Mouse (Mus musculus): Measurements from ENCODE around the gene Gm10974.

The Gm10974 gene

GRCm38 (mm10) chr7:66359044-66359443 is 6.7 kb upstream of the Gm10974 start:
- DNase-seq (ENCODE audit: low spot score): no peak

GRCm38 (mm10) chr7:66364491-66364890 is 1.2 kb upstream of the Gm10974 start:
- DNase-seq (ENCODE audit: low spot score): no peak

GRCm38 (mm10) chr7:66365411-66365810 is 294 bp upstream of the Gm10974 start:
- DNase-seq (ENCODE audit: low spot score): no peak

- peak; percentile 10 for DNase-seq (ENCODE audit: low spot score)
These were observed 3.6 kb downstream of the Gm10974 start for GRCm38 (mm10) chr7:66369071-66369933.

- peak; percentile 27 for DNase-seq (ENCODE audit: low spot score)
These were observed 4.3 kb downstream of the Gm10974 start for GRCm38 (mm10) chr7:66369934-66370445.

GRCm38 (mm10) chr7:66370970-66371369 is 5.3 kb downstream of the Gm10974 start:
- peak; percentile 24 for DNase-seq (ENCODE audit: low spot score)

- no peak for DNase-seq (ENCODE audit: low spot score)
These were observed 7.7 kb downstream of the Gm10974 start for GRCm38 (mm10) chr7:66373391-66373790.

- no peak for DNase-seq (ENCODE audit: low spot score)
These were observed 10.0 kb downstream of the Gm10974 start for GRCm38 (mm10) chr7:66375736-66376135.

- no peak for DNase-seq (ENCODE audit: low spot score)
These were observed 10.9 kb downstream of the Gm10974 start for GRCm38 (mm10) chr7:66376560-66376959.

- no peak for DNase-seq (ENCODE audit: low spot score)
These were observed 18.5 kb downstream of the Gm10974 start for GRCm38 (mm10) chr7:66384213-66384612.

- DNase-seq (ENCODE audit: low spot score): no peak
These were observed 19.2 kb downstream of the Gm10974 start for GRCm38 (mm10) chr7:66384891-66385290.

- no peak for DNase-seq (ENCODE audit: low spot score)
These were observed 20.1 kb downstream of the Gm10974 start for GRCm38 (mm10) chr7:66385826-66386225.

- no peak for DNase-seq (ENCODE audit: low spot score)
These were observed 20.7 kb downstream of the Gm10974 start for GRCm38 (mm10) chr7:66386411-66386810.

GRCm38 (mm10) chr7:66387419-66387812 is 21.7 kb downstream of the Gm10974 start:
- no peak for DNase-seq (ENCODE audit: low spot score)

GRCm38 (mm10) chr7:66387813-66388521 is 22.3 kb downstream of the Gm10974 start, which contains the start of gene Lrrk1:
Lrrk1 (minus strand) TSS chr7:66388350.
- DNase-seq (ENCODE audit: low spot score): peak; percentile 67

- DNase-seq (ENCODE audit: low spot score): peak; percentile 69
These were observed 23.2 kb downstream of the Gm10974 start for GRCm38 (mm10) chr7:66388621-66389532.

- DNase-seq (ENCODE audit: low spot score): no peak
These were observed 31.6 kb downstream of the Gm10974 start for GRCm38 (mm10) chr7:66397288-66397687.

- DNase-seq (ENCODE audit: low spot score): no peak
These were observed 35.9 kb downstream of the Gm10974 start for GRCm38 (mm10) chr7:66401605-66402004.

GRCm38 (mm10) chr7:66402876-66403275 is 37.2 kb downstream of the Gm10974 start:
- DNase-seq (ENCODE audit: low spot score): no peak

- no peak for DNase-seq (ENCODE audit: low spot score)
These were observed 38.4 kb downstream of the Gm10974 start for GRCm38 (mm10) chr7:66404141-66404540.

GRCm38 (mm10) chr7:66404802-66405201 is 39.1 kb downstream of the Gm10974 start:
- no peak for DNase-seq (ENCODE audit: low spot score)

GRCm38 (mm10) chr7:66405541-66405940 is 39.8 kb downstream of the Gm10974 start:
- DNase-seq (ENCODE audit: low spot score): no peak

All from yolk sac, embryonic 10.5 days (tissue).